8 mouse cellular contexts compared by ENCODE assay signal in genomic region chr3:88502641-88503504, GRCm38 (mm10). TPM values are rescaled to one million over a fixed set of nuclear protein-coding genes. Genes with fewer than 3 reads are reported as not detected.
DNase-seq lines count a peak whose midpoint lies in the region; ATAC-seq and TF ChIP-seq lines count a peak whose summit lies in the region.

No protein-coding gene starts in this region.

- H3K4me1 ChIP-seq in hindbrain, embryonic 12.5 days: peaks cover 28% of the 10 kb centered on the region
- peaks cover 13% of the 10 kb centered on the region; the same call in 1 of the 2 replicates for H3K4me1 ChIP-seq in lung, postnatal 0 days (ENCODE audit: insufficient read depth, low read depth, low read length)

- H3K9me3 ChIP-seq in hindbrain, embryonic 12.5 days (replicated peaks): no peaks in the 10 kb centered on the region
- H3K9me3 ChIP-seq in lung, postnatal 0 days (ENCODE audit: low read length): no peaks in the 10 kb centered on the region

- H3K4me2 ChIP-seq in hindbrain, embryonic 12.5 days (replicated peaks): peak overlapping the region; percentile 99
- peak overlapping the region; percentile 88 for H3K4me2 ChIP-seq in lung, postnatal 0 days (replicated peaks; ENCODE audit: low read depth, low read length)

- under 1% methylated on average over 54 of the region's 55 CpGs for WGBS in hindbrain, embryonic 12.5 days
- WGBS in lung, postnatal 0 days: 1% methylated on average over 55 of the region's 55 CpGs

- peak; percentile 87 for ATAC-seq in activated CD4-positive, CD25-positive, alpha-beta regulatory T cell, adult 4 months
- ATAC-seq in hindbrain, embryonic 12.5 days (ENCODE audit: low FRiP score): peak; percentile 82
- ATAC-seq in lung, postnatal 0 days: peak; percentile 96

- H3K27me3 ChIP-seq in hindbrain, embryonic 12.5 days: peaks cover 36% of the 10 kb centered on the region
- H3K27me3 ChIP-seq in lung, postnatal 0 days (replicated peaks; ENCODE audit: insufficient read depth, low read length): no peaks in the 10 kb centered on the region

- H3K27ac ChIP-seq in hindbrain, embryonic 12.5 days: peak overlapping the region; percentile 57
- peak overlapping the region; percentile 92 for H3K27ac ChIP-seq in lung, postnatal 0 days (ENCODE audit: low read length)

- TF ChIP-seq CTCF in lung, postnatal 0 days (IDR thresholded peaks at IDR 0.05): no peak

- no peak for TF ChIP-seq EP300 in lung, postnatal 0 days (IDR thresholded peaks at IDR 0.05)

- H3K36me3 ChIP-seq in hindbrain, embryonic 12.5 days: no peaks in the 10 kb centered on the region
- H3K36me3 ChIP-seq in lung, postnatal 0 days (ENCODE audit: insufficient read depth, low read length): no peaks in the 10 kb centered on the region

- DNase-seq in cerebellum, postnatal 14 days: peak; percentile 92 to 93
- DNase-seq in frontal cortex, postnatal 14 days (ENCODE audit: low spot score in 2 of 2): peak; percentile 84 to 88
- DNase-seq in layer of hippocampus, postnatal 14 days (ENCODE audit: low spot score in 2 of 2): peak; percentile 88 to 92
- DNase-seq in lung, postnatal 0 days (ENCODE audit: low spot score): peak; percentile 97
- peak; percentile 86 for DNase-seq in ovary, postnatal 36 days (ENCODE audit: low spot score)
- peak; percentile 95 for DNase-seq in urinary bladder, postnatal 14 days (ENCODE audit: low spot score)

- peak overlapping the region; percentile 78 for H3K9ac ChIP-seq in hindbrain, embryonic 12.5 days
- H3K9ac ChIP-seq in lung, postnatal 0 days (replicated peaks; ENCODE audit: low read depth): peak overlapping the region; percentile 87

- H3K4me3 ChIP-seq in hindbrain, embryonic 12.5 days: peak overlapping the region; percentile 65
- peak overlapping the region; percentile 93 for H3K4me3 ChIP-seq in lung, postnatal 0 days (ENCODE audit: low read depth, low read length)

RNA-seq across cellular contexts. Expression of gene Lmna, which starts 6.9 kb away (rescaled TPM):
- polyA plus RNA-seq in activated CD4-positive, CD25-positive, alpha-beta regulatory T cell, adult 4 months (2017; shearing (Covaris generic)): 1 to 10 TPM; 4.6 to 6.4 TPM
- 48.9 and 61.6 TPM in 2 replicates for polyA plus RNA-seq in hindbrain, embryonic 12.5 days (2016; fragmentation: Nextera tagmentation; extraction: Ambion mirVana)
- 10 to 100 TPM; 42.0 to 49.3 TPM for total RNA-seq in layer of hippocampus, postnatal 14 days (2021)
- 185 and 216 TPM in 2 replicates for polyA plus RNA-seq in lung, postnatal 0 days (2015; fragmentation: Nextera tagmentation; extraction: Ambion mirVana)

RNA-seq across cellular contexts. Expression of gene Mex3a, which starts 29.3 kb away (rescaled TPM):
- polyA plus RNA-seq in activated CD4-positive, CD25-positive, alpha-beta regulatory T cell, adult 4 months (2017; shearing (Covaris generic)): under 1 TPM; 0.10 to 0.81 TPM
- 44.2 and 44.5 TPM in 2 replicates for polyA plus RNA-seq in hindbrain, embryonic 12.5 days (2016; fragmentation: Nextera tagmentation; extraction: Ambion mirVana)
- 10 to 100 TPM in 1 of 2 experiments, 1 to 10 TPM in 1; 9.0 to 10.7 TPM for total RNA-seq in layer of hippocampus, postnatal 14 days (2021)
- polyA plus RNA-seq in lung, postnatal 0 days (2015; fragmentation: Nextera tagmentation; extraction: Ambion mirVana): 2.6 and 3.4 TPM in 2 replicates

RNA-seq across cellular contexts. Expression of gene Sema4a, which starts 41.9 kb away (rescaled TPM):
- polyA plus RNA-seq in activated CD4-positive, CD25-positive, alpha-beta regulatory T cell, adult 4 months (2017; shearing (Covaris generic)): 10 to 100 TPM; 31.5 to 44.8 TPM
- 17.1 and 18.4 TPM in 2 replicates for polyA plus RNA-seq in hindbrain, embryonic 12.5 days (2016; fragmentation: Nextera tagmentation; extraction: Ambion mirVana)
- total RNA-seq in layer of hippocampus, postnatal 14 days (2021): 10 to 100 TPM; 33.1 to 38.1 TPM
- polyA plus RNA-seq in lung, postnatal 0 days (2015; fragmentation: Nextera tagmentation; extraction: Ambion mirVana): 9.0 and 9.2 TPM in 2 replicates

RNA-seq across cellular contexts. Expression of gene Rab25, which starts 45.2 kb away (rescaled TPM):
- not detected for polyA plus RNA-seq in activated CD4-positive, CD25-positive, alpha-beta regulatory T cell, adult 4 months (2017; shearing (Covaris generic))
- polyA plus RNA-seq in hindbrain, embryonic 12.5 days (2016; fragmentation: Nextera tagmentation; extraction: Ambion mirVana): 1.5 and 2.4 TPM in 2 replicates
- total RNA-seq in layer of hippocampus, postnatal 14 days (2021): not detected
- 61.4 and 61.8 TPM in 2 replicates for polyA plus RNA-seq in lung, postnatal 0 days (2015; fragmentation: Nextera tagmentation; extraction: Ambion mirVana)

RNA-seq across cellular contexts. Expression of gene Lamtor2, which starts 50.0 kb away (rescaled TPM):
- 100 to 1,000 TPM; 132 to 197 TPM for polyA plus RNA-seq in activated CD4-positive, CD25-positive, alpha-beta regulatory T cell, adult 4 months (2017; shearing (Covaris generic))
- polyA plus RNA-seq in hindbrain, embryonic 12.5 days (2016; fragmentation: Nextera tagmentation; extraction: Ambion mirVana): 124 and 140 TPM in 2 replicates
- total RNA-seq in layer of hippocampus, postnatal 14 days (2021): 100 to 1,000 TPM in 1 of 2 experiments, 10 to 100 TPM in 1; 96.1 to 113 TPM
- 138 and 143 TPM in 2 replicates for polyA plus RNA-seq in lung, postnatal 0 days (2015; fragmentation: Nextera tagmentation; extraction: Ambion mirVana)

Comparison
In these comparisons a context has a peak if more than half of its experiments do, and no peak if none do; other contexts are left out.
1. Peak in every context shown above with its lines: DNase-seq, ATAC-seq, H3K4me3 ChIP-seq and H3K27ac ChIP-seq.
2. RNA of gene Mex3a, which starts 29.3 kb away (polyA plus RNA-seq): 44.2 to 44.5 TPM in hindbrain, embryonic 12.5 days; 2.6 to 3.4 TPM in lung, postnatal 0 days and 0.10 to 0.81 TPM in activated CD4-positive, CD25-positive, alpha-beta regulatory T cell, adult 4 months; every median in the first group is over 10 times any median in the second.